In the genomic region with DNA sequence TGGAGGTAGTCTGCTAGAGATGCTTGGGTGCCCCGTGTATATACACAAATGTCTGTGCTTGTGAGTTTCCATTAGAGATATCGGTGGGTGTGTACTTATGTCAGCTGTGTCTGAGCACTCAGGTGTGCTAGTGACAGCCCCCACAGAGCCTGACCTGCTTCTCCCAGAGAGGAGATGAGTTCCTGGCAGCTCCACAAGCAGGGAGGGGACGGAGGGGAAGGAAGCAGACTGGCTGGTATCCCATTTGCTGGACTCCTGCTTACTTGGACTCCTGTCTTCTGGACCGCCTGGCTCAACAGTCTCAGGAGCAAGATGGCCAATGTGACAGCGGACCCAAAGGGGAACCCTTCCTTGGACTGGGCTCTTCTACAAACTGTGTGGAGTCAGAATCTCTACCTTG, we compare ENCODE assay signal across 12 mouse cellular contexts. TPM values are rescaled to one million over a fixed set of nuclear protein-coding genes. Genes with fewer than 3 reads are reported as not detected.
A peak's percentile ranks its signal among the peaks of the same experiment; 100 is the strongest.
DNase-seq lines count a peak whose midpoint lies in the region; ATAC-seq and TF ChIP-seq lines count a peak whose summit lies in the region.
"Had no signal": no experiment of that assay in that cellular context is flagged by ENCODE, and none has a peak within 500 bp of the region (broad histone marks: within the 10 kb centered on the region; RNA-seq: fewer than 3 reads in every experiment).

No protein-coding gene starts in this region.

- 75% methylated on average over 5 of the region's 5 CpGs for WGBS in heart, embryonic 16.5 days
- 55% methylated on average over 5 of the region's 5 CpGs for WGBS in stomach, postnatal 0 days

- H3K4me2 ChIP-seq in heart, embryonic 16.5 days (ENCODE audit: low read depth, low read length) = peak overlapping the region; percentile 68; the same call in 1 of the 2 replicates
- peak overlapping the region; percentile 57 for H3K4me2 ChIP-seq in stomach, postnatal 0 days (replicated peaks; ENCODE audit: low read depth)

- H3K9me3 ChIP-seq in heart, embryonic 16.5 days (replicated peaks; ENCODE audit: control insufficient read depth, low read length) = no peaks in the 10 kb centered on the region
- H3K9me3 ChIP-seq in stomach, postnatal 0 days (ENCODE audit: control insufficient read depth, low read length) = no peaks in the 10 kb centered on the region
- H3K9me3 ChIP-seq: forebrain, embryonic 13.5 days had no signal

- no peak for TF ChIP-seq EP300 in stomach, postnatal 0 days (optimal IDR thresholded peaks at IDR 0.05)

- no peak for ATAC-seq in heart, embryonic 16.5 days (replicated peaks; ENCODE audit: extremely low read depth, insufficient read depth, low FRiP score)
- ATAC-seq in stomach, postnatal 0 days (ENCODE audit: low FRiP score, low TSS enrichment) = no peak
- ATAC-seq: CD4-positive, CD25-positive, alpha-beta regulatory T cell, adult 4 months had no signal

- H3K27me3 ChIP-seq in heart, embryonic 16.5 days (ENCODE audit: control insufficient read depth, insufficient read depth, low read length) = no peaks in the 10 kb centered on the region
- no peaks in the 10 kb centered on the region for H3K27me3 ChIP-seq in stomach, postnatal 0 days (ENCODE audit: control insufficient read depth, insufficient read depth, low read length)

- H3K4me1 ChIP-seq in heart, embryonic 16.5 days (ENCODE audit: control insufficient read depth, insufficient read depth, low read length) = peaks cover 10% of the 10 kb centered on the region
- no peaks in the 10 kb centered on the region for H3K4me1 ChIP-seq in stomach, postnatal 0 days (replicated peaks; ENCODE audit: control insufficient read depth, insufficient read depth)

- H3K9ac ChIP-seq in heart, embryonic 16.5 days (ENCODE audit: low read length) = no peak overlapping the region
- H3K9ac ChIP-seq in stomach, postnatal 0 days (ENCODE audit: low read length) = 0 out of 2 replicates have a peak overlapping the region, but pooled peaks have one; percentile 31
- H3K9ac ChIP-seq: liver, postnatal 0 days had no signal

- H3K4me3 ChIP-seq in heart, embryonic 16.5 days (ENCODE audit: low read length) = no peak overlapping the region
- peak overlapping the region; percentile 30; the same call in 1 of the 2 replicates for H3K4me3 ChIP-seq in stomach, postnatal 0 days (ENCODE audit: low read depth, low read length)

- TF ChIP-seq CTCF in stomach, postnatal 0 days (IDR thresholded peaks at IDR 0.05; ENCODE audit: low read depth) = no peak

- DNase-seq in heart, adult 11 months = no peak
- peak; percentile 9 for DNase-seq in retina, postnatal 1 day
- no peak for DNase-seq in retina, embryonic 14.5 days (ENCODE audit: low spot score)
- peak; percentile 78 for DNase-seq in gastrocnemius, postnatal 25 days
- DNase-seq in stomach, postnatal 0 days (ENCODE audit: low spot score) = no peak
- no peak for DNase-seq in spleen, postnatal 36 days (ENCODE audit: low spot score in 2 of 2)
- no peak for DNase-seq in adrenal gland, postnatal 4 days (ENCODE audit: low spot score in 2 of 2)
- DNase-seq: thymus, postnatal 36 days had no signal

- H3K36me3 ChIP-seq in heart, embryonic 16.5 days (ENCODE audit: control insufficient read depth, insufficient read depth) = no peaks in the 10 kb centered on the region
- no peaks in the 10 kb centered on the region for H3K36me3 ChIP-seq in stomach, postnatal 0 days (ENCODE audit: control insufficient read depth, insufficient read depth, low read length)

- no peak overlapping the region for H3K27ac ChIP-seq in heart, embryonic 16.5 days (ENCODE audit: low read length)
- H3K27ac ChIP-seq in stomach, postnatal 0 days (replicated peaks) = peak overlapping the region; percentile 73; the same call in 1 of the 2 replicates
- H3K27ac ChIP-seq: forebrain, embryonic 13.5 days had no signal

RNA-seq across cellular contexts. Expression of a gene that starts 50.8 kb away (rescaled TPM):
- 1.4 and 1.7 TPM in 2 replicates for polyA plus RNA-seq in heart, embryonic 16.5 days (2015; fragmentation: Nextera tagmentation; extraction: Ambion mirVana)
- 100 to 1,000 TPM in 1 of 2 experiments, 10 to 100 TPM in 1; 98.2 to 105 TPM for total RNA-seq in gastrocnemius, postnatal 25 days (2021)
- 3.9 TPM in 2 replicates for polyA plus RNA-seq in stomach, postnatal 0 days (2015; fragmentation: Nextera tagmentation; extraction: Ambion mirVana)
- 10 to 100 TPM; 24.8 to 27.3 TPM for total RNA-seq in adrenal gland, postnatal 4 days (2021)

Comparison
In these comparisons a context has a peak if more than half of its experiments do, and no peak if none do; other contexts are left out.
1. DNase-seq: peak in retina, postnatal 1 day (single experiment) and gastrocnemius, postnatal 25 days (single experiment); none in heart, adult 11 months (single experiment), retina, embryonic 14.5 days (single experiment), stomach, postnatal 0 days (single experiment), spleen, postnatal 36 days (0 of 2) and adrenal gland, postnatal 4 days (0 of 2).